Mouse (Mus musculus) lung, embryonic 14.5 days (tissue): Measurements from ENCODE around the gene Dclk2. TPM values are rescaled to one million over a fixed set of nuclear protein-coding genes. Genes with fewer than 3 reads are reported as not detected.

Source experiments
- ATAC-seq: fragments of 200-750 bp; cut with Nextera tagmentation; 2 replicates; pipeline ENCODE4 v1.8.0; 2017; ENCODE audit warnings: mild to moderate bottlenecking, moderate TSS enrichment, moderate library complexity; ENCODE audit not compliant: insufficient read depth
- DNase-seq: peaks from one replicate; pipeline ENCODE4 v3.0.0-alpha.2; 2015
- H3K27ac ChIP-seq: fragments of 300-500 bp; sonication (generic); 2 replicates; pipeline ENCODE4 v1.5.1; 2014; ENCODE audit warnings: low read depth, mild to moderate bottlenecking, moderate library complexity
- H3K27me3 ChIP-seq: fragments of 300-500 bp; sonication (generic); 2 replicates; pipeline ENCODE4 v1.6.1; 2014; ENCODE audit warnings: low read length, control low read depth; ENCODE audit not compliant: insufficient read depth
- H3K36me3 ChIP-seq: fragments of 300-500 bp; sonication (generic); 2 replicates; pipeline ENCODE4 v1.6.1; 2014; ENCODE audit warnings: control low read depth; ENCODE audit not compliant: insufficient read depth
- H3K4me1 ChIP-seq: fragments of 300-500 bp; sonication (generic); 2 replicates; pipeline ENCODE4 v1.6.1; 2014; ENCODE audit warnings: antibody characterized with exemption, control low read depth; ENCODE audit not compliant: insufficient read depth
- H3K4me2 ChIP-seq: fragments of 300-500 bp; sonication (generic); 2 replicates; pipeline ENCODE4 v1.6.1; 2014; ENCODE audit warnings: mild to moderate bottlenecking
- H3K4me3 ChIP-seq: fragments of 300-500 bp; sonication (generic); 2 replicates; pipeline ENCODE4 v1.5.1; 2014; ENCODE audit warnings: low read depth, low read length
- H3K9ac ChIP-seq: fragments of 300-500 bp; sonication (generic); 2 replicates; pipeline ENCODE4 v1.6.1; 2014
- H3K9me3 ChIP-seq: fragments of 300-500 bp; sonication (generic); 2 replicates; pipeline ENCODE4 v1.6.1; 2016; ENCODE audit warnings: low read depth, low read length, control low read depth
- CTCF ChIP-seq: IDR thresholded peaks from 2 replicates; pipeline ENCODE4 v1.5.1; 2016; ENCODE audit warnings: antibody characterized with exemption, low read depth
- WGBS: fragments of 180-500 bp; shearing (Covaris S2); extraction: QIAGEN DNeasy Blood & Tissue Kit; methylation state at CpG from one replicate; pipeline ENCODE4 v1.1.7; 2014; 5-methylcytosine and 5-hydroxymethylcytosine counted together
- polyA plus RNA-seq: library from polyadenylated mRNA; unstranded; fragments of >200 nt; fragmentation: Nextera tagmentation; extraction: Ambion mirVana; gene quantifications from 2 replicates; pipeline ENCODE4 v1.2.1, GENCODE M21; 2014

Gene Dclk2
- polyA plus RNA-seq, 1 experiment from 2014 or later = 8.2 TPM

DNA sequence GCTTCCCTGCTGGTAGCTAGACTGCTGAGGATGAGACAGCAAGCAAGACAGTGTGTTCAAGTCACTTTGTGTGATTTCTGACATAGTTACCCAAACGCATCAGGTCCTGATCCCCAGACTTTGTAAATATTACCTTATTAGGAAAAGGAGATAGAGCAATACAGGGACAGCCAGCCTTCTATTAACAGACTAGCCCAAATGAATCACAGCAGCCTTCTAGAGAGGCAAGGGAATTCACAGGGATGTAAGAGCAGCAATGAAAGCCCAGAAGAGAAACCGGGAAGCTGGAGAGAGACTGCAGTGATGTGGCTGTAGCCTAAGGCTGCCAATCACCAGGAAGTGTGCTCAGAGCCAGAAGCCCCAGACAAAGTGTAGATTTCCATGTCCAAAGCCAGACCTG is 111.0 kb downstream of the Dclk2 start:
- 36% methylated on average over 2 of the region's 2 CpGs for WGBS
- Histone ChIP-seq H3K9ac (no peak overlapping the region), H3K4me2 (no peak overlapping the region), H3K27ac (peak overlapping the region; percentile 55), H3K27me3 (no peaks in the 10 kb centered on the region), H3K9me3 (no peaks in the 10 kb centered on the region), H3K36me3 (no peaks in the 10 kb centered on the region), H3K4me1 (no peaks in the 10 kb centered on the region), H3K4me3 (no peak overlapping the region)
- DNase-seq (peak; percentile 33), ATAC-seq (peak; percentile 31; the same call in 1 of the 2 replicates)
- TF ChIP-seq CTCF = no peak

DNA sequence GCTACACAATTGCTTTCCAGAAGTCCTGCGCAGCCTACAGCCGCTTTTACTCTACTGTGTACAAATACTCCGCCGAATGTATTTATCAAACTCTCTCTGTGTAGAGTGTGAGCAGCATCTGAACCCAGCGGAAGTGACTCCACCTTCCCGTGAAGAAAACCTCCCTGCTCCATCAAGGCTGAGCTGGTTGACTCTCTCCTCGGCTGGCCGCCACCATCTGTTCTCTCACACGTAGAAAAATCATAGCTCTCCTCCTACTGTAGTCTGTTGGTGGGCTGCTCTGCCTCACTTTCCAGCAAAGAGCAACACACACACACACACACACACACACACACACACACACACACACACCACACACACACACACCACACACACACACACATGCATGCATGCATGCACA is 111.5 kb downstream of the Dclk2 start:
- DNase-seq (peak; percentile 41), ATAC-seq (peak; percentile 15; the same call in 1 of the 2 replicates)
- WGBS = 61% methylated on average over 9 of the region's 9 CpGs
- no peaks in the 10 kb centered on the region for H3K9me3 ChIP-seq
- H3K9ac ChIP-seq = no peak overlapping the region
- H3K4me2 ChIP-seq = no peak overlapping the region
- H3K4me3 ChIP-seq = no peak overlapping the region
- no peaks in the 10 kb centered on the region for H3K27me3 ChIP-seq
- H3K4me1 ChIP-seq = no peaks in the 10 kb centered on the region
- H3K36me3 ChIP-seq = no peaks in the 10 kb centered on the region
- H3K27ac ChIP-seq = peak overlapping the region; percentile 55
- TF ChIP-seq CTCF = no peak

DNA sequence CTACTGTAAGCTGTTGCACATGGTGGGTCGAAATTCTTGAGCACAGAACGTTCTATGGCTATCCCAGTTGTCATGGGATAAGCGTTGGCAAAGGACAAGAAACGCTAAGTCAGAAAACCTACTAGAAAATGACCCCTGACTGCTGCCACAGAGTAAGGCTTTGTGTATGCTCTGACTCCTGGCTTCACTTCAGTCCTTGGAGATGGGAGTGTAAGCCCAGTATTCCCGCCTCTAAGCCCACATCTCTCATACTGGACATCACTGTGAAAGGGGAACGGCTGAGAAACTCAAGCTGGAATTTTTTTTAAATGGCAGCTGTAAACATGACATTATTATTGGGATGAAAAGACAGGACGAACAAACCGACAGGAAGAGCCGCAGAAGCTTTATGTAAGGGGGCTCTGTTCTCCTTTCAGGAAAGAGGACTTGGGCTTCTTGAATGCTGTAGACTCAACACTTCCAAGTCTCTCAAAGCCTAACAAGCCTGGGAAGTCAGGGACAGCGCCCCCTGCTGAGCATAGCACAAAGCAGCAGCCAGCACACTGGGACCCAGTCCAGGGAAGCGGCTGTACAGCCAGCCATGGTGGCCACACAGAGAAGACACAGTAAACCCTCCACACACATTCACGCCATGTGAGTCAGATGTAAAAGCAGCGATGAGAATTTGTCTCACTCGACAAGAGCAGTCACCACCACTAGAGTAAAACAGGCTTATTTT is 112.7 kb downstream of the Dclk2 start:
- no peak overlapping the region for H3K4me3 ChIP-seq
- H3K36me3 ChIP-seq = no peaks in the 10 kb centered on the region
- no peaks in the 10 kb centered on the region for H3K9me3 ChIP-seq
- 69% methylated on average over 14 of the region's 14 CpGs for WGBS
- TF ChIP-seq CTCF = peak; percentile 64
- no peaks in the 10 kb centered on the region for H3K27me3 ChIP-seq
- ATAC-seq (no peak), DNase-seq (peak; percentile 65)
- no peak overlapping the region for H3K4me2 ChIP-seq
- H3K9ac ChIP-seq = no peak overlapping the region
- H3K4me1 ChIP-seq = no peaks in the 10 kb centered on the region
- H3K27ac ChIP-seq = no peak overlapping the region

DNA sequence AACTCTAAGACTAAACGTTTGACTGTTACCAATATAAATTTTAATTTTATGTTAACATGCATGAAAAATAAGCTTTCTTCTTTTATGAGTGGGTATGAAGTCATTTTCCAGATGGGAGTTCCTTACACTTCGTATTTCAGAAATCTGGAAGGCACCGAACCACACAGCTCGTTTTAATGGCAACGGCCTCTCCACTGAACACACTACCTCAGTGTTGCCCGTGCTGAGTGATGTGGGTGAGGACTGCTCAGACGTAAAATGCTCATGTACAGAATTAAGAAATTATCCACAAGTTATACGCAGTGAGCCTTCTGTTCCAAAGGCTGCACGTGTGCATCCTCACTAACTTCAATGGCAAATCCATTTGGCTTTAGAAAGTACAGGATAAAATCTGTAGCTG is 113.8 kb downstream of the Dclk2 start:
- Histone ChIP-seq H3K9ac (no peak overlapping the region), H3K36me3 (no peaks in the 10 kb centered on the region), H3K27me3 (no peaks in the 10 kb centered on the region), H3K4me2 (no peak overlapping the region), H3K4me3 (no peak overlapping the region), H3K27ac (no peak overlapping the region), H3K9me3 (no peaks in the 10 kb centered on the region), H3K4me1 (no peaks in the 10 kb centered on the region)
- 88% methylated on average over 9 of the region's 9 CpGs for WGBS
- no peak for ATAC-seq
- DNase-seq = no peak
- TF ChIP-seq CTCF = no peak

DNA sequence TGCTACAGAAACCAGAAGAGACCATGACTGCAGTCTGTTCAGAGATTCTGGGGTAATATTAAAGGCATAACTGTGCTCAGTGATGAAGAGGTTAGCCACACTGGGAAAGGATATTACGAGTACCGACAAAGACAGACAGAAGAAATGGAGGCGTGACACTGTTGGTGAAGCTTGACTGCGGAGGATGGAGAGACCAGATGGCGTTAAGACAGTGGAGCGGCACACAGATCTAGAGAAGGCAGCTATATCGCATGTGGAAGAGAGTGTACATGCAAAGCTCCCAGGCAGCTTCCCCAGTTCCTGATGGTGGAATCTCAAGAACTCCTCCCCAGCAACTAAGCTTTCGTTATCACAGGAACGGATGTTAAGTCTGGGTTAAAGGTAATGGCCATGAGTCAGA is 116.4 kb downstream of the Dclk2 start:
- no peak for TF ChIP-seq CTCF

DNA sequence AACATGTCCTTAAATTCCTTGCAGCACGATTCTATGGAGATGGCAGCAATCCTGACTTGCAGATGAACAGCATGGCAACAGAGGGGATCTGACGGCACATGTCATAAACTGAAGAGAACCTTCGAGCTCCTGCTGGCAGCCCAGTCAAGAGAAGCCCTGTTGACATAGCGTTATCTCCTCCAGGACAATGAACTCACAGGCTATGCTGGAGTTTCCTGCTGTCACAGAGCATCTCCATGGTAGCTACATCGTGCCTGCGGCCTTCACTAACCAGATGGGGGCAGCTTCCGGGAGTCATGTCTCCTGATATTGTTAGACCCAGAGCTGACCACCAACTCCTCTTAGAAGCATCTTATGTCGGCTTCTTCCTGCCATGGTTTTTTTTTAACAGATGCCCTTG is 117.8 kb downstream of the Dclk2 start:
- Histone ChIP-seq H3K4me3 (no peak overlapping the region), H3K27me3 (no peaks in the 10 kb centered on the region), H3K4me2 (no peak overlapping the region), H3K9me3 (no peaks in the 10 kb centered on the region), H3K27ac (no peak overlapping the region), H3K9ac (no peak overlapping the region), H3K36me3 (no peaks in the 10 kb centered on the region), H3K4me1 (no peaks in the 10 kb centered on the region)
- 47% methylated on average over 8 of the region's 8 CpGs for WGBS
- ATAC-seq (no peak), DNase-seq (no peak)
- no peak for TF ChIP-seq CTCF

More for the DNA sequence above, 116.4 kb downstream of the Dclk2 start:
- Histone ChIP-seq H3K4me1 (no peaks in the 10 kb centered on the region), H3K27me3 (no peaks in the 10 kb centered on the region), H3K4me3 (no peak overlapping the region), H3K9me3 (no peaks in the 10 kb centered on the region), H3K4me2 (no peak overlapping the region), H3K9ac (no peak overlapping the region), H3K27ac (no peak overlapping the region), H3K36me3 (no peaks in the 10 kb centered on the region)
- DNase-seq (no peak), ATAC-seq (no peak)
- WGBS = 85% methylated on average over 9 of the region's 9 CpGs

DNA sequence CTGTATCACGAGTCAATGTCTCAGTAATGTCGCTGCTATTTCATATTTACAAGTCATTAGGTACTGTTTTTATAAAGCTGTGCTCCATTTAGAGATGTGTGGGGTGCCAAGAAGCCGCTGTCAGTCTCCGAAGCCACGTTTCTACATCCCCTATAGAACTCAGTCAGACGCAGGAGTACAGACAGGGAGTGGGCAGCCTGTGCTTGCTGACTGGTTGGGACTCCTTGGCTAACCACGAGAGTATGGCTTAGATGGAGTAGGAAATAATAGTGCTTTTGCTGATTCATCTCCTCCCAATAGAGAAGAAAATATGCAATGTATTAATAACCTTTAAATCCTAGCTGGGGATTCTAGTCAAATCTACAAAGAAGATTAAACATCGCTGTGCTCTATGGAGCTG is 119.8 kb downstream of the Dclk2 start:
- Histone ChIP-seq H3K4me3 (no peak overlapping the region), H3K9me3 (no peaks in the 10 kb centered on the region), H3K9ac (no peak overlapping the region), H3K4me2 (no peak overlapping the region), H3K36me3 (no peaks in the 10 kb centered on the region), H3K27ac (no peak overlapping the region), H3K27me3 (no peaks in the 10 kb centered on the region), H3K4me1 (no peaks in the 10 kb centered on the region)
- ATAC-seq (no peak), DNase-seq (no peak)
- no peak for TF ChIP-seq CTCF
- 75% methylated on average over 8 of the region's 8 CpGs for WGBS
